Mouse (Mus musculus) kidney, postnatal 0 days (tissue): ENCODE results near the gene Dtd1. TPM values are rescaled to one million over a fixed set of nuclear protein-coding genes. Genes with fewer than 3 reads are reported as not detected.

Experiments used
- ATAC-seq: fragments of 200-750 bp; cut with Nextera tagmentation; replicated peaks from 2 replicates; pipeline ENCODE4 v1.8.0; 2017; ENCODE audit warnings: low read depth, moderate number of reproducible peaks, moderate TSS enrichment, moderate library complexity; ENCODE audit not compliant: low FRiP score
- DNase-seq: peaks from one replicate; pipeline ENCODE4 v3.0.0-alpha.2; 2016; ENCODE audit warnings: low spot score
- H3K27ac ChIP-seq: fragments of 300-500 bp; sonication (generic); 2 replicates; pipeline ENCODE4 v1.5.1; 2014; ENCODE audit warnings: mild to moderate bottlenecking
- H3K27me3 ChIP-seq: fragments of 300-500 bp; sonication (generic); 2 replicates; pipeline ENCODE4 v1.6.1; 2014; ENCODE audit warnings: low read length, mixed read lengths; ENCODE audit not compliant: insufficient read depth
- H3K36me3 ChIP-seq: fragments of 300-500 bp; sonication (generic); 2 replicates; pipeline ENCODE4 v1.6.1; 2014; ENCODE audit warnings: low read length, mixed read lengths; ENCODE audit not compliant: insufficient read depth
- H3K4me1 ChIP-seq: fragments of 300-500 bp; sonication (generic); replicated peaks from 2 replicates; pipeline ENCODE4 v1.6.1; 2014; ENCODE audit warnings: antibody characterized with exemption, low read length, mixed read lengths; ENCODE audit not compliant: insufficient read depth
- H3K4me2 ChIP-seq: fragments of 300-500 bp; sonication (generic); 2 replicates; pipeline ENCODE4 v1.6.1; 2014; ENCODE audit warnings: mild to moderate bottlenecking, low read length, moderate library complexity, mixed read lengths
- H3K4me3 ChIP-seq: fragments of 300-500 bp; sonication (generic); replicated peaks from 2 replicates; pipeline ENCODE4 v1.5.1; 2014; ENCODE audit warnings: low read depth, low read length
- H3K9ac ChIP-seq: fragments of 300-500 bp; sonication (generic); 2 replicates; pipeline ENCODE4 v1.6.1; 2014; ENCODE audit warnings: low read depth, low read length
- H3K9me3 ChIP-seq: fragments of 300-500 bp; sonication (generic); replicated peaks from 2 replicates; pipeline ENCODE4 v1.6.1; 2016; ENCODE audit warnings: low read length, inconsistent platforms, mixed read lengths
- CTCF ChIP-seq: IDR thresholded peaks from 2 replicates; pipeline ENCODE4 v1.5.1; 2016; ENCODE audit warnings: antibody characterized with exemption, low read depth, mild to moderate bottlenecking, moderate library complexity
- WGBS: fragments of 180-500 bp; shearing (Covaris S2); extraction: QIAGEN DNeasy Blood & Tissue Kit; methylation state at CpG from one replicate; pipeline ENCODE4 v1.1.7; 2014; 5-methylcytosine and 5-hydroxymethylcytosine counted together
- polyA plus RNA-seq: library from polyadenylated mRNA; unstranded; fragments of >200 nt; fragmentation: Nextera tagmentation; extraction: Ambion mirVana; gene quantifications from 2 replicates; pipeline ENCODE4 v1.2.1, GENCODE M21; 2015

Dtd1 gene
- polyA plus RNA-seq, 1 experiment from 2014 or later = 59.9 TPM

- Histone ChIP-seq H3K9me3 (no peaks in the 10 kb centered on the region), H3K9ac (no peak overlapping the region), H3K4me1 (no peaks in the 10 kb centered on the region), H3K4me2 (no peak overlapping the region), H3K36me3 (no peaks in the 10 kb centered on the region), H3K4me3 (no peak overlapping the region), H3K27ac (no peak overlapping the region), H3K27me3 (no peaks in the 10 kb centered on the region)
- DNase-seq = no peak
- TF ChIP-seq CTCF = no peak
- ATAC-seq = no peak
- 93% methylated on average over 5 of the region's 5 CpGs for WGBS
These were observed 165.5 kb downstream of the Dtd1 start for GRCm38 (mm10) chr2:144765219-144765618.

DNA sequence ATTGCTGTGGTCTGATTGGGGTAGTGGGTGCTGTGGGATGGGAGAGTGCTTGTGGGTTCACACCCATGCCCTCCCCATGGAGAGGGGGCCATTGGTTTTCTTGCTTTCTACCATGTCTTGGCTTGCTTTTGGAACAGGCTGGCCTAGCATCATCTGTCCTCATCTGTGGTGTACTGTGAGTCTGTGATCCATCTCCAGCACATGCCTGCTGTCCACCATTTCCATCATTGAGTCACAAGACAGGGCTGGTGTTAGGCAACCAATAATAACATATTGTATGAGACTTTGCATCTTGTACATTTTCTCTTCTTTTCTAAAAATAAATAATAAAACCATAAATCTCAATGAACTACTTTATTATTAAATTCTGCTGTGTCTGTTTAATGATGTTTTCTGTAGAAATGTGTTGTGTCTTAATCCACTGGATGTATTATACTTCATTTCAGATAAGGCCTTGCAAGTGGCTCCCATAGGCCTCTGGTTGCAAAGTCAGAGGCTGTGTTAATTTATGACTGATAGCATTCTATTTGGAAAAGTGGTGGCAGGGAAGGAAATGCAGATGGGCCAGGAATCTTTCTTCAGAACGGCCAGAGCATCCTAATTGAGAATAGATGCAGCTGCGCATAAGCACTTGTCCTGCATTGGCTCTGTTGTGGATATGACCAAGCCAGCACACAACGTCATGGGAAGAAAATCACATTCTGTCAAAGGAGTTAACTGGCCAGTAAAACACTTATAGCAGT, 168.8 kb downstream of the Dtd1 start:
- H3K4me2 ChIP-seq = no peak overlapping the region
- no peak overlapping the region for H3K27ac ChIP-seq
- no peaks in the 10 kb centered on the region for H3K27me3 ChIP-seq
- H3K9ac ChIP-seq = no peak overlapping the region
- no peak overlapping the region for H3K4me3 ChIP-seq
- TF ChIP-seq CTCF = no peak
- ATAC-seq = no peak
- 66% methylated on average over 3 of the region's 3 CpGs for WGBS
- no peaks in the 10 kb centered on the region for H3K36me3 ChIP-seq
- H3K4me1 ChIP-seq = no peaks in the 10 kb centered on the region
- H3K9me3 ChIP-seq = no peaks in the 10 kb centered on the region
- no peak for DNase-seq

- H3K36me3 ChIP-seq = no peaks in the 10 kb centered on the region
- no peak overlapping the region for H3K4me3 ChIP-seq
- no peaks in the 10 kb centered on the region for H3K4me1 ChIP-seq
- H3K9ac ChIP-seq = no peak overlapping the region
- DNase-seq (peak; percentile 33), ATAC-seq (no peak)
- H3K9me3 ChIP-seq = no peaks in the 10 kb centered on the region
- H3K4me2 ChIP-seq = no peak overlapping the region
- H3K27ac ChIP-seq = peak overlapping the region; percentile 54; the same call in 1 of the 2 replicates
- 77% methylated on average over 2 of the region's 2 CpGs for WGBS
- no peaks in the 10 kb centered on the region for H3K27me3 ChIP-seq
- TF ChIP-seq CTCF = no peak
These were observed 169.4 kb downstream of the Dtd1 start for GRCm38 (mm10) chr2:144769118-144769496.

DNA sequence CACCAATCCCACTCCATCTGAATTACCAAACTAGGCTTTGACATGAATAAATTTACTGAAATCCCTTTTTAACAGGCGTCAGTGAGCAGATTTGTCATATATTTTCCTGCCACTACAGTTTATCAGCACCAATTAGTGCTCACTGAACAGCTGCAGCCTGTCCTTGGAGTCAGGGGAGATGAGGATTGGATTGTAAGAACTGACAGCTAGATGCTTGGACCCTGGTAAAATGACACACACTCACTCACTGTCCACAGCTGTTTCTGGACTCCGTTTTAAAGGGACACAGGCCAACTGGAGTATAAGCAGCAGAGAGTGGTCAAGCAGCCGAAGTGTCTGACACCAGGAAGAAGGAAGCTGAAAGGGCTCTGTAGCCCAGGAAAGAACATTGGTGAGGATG, 169.9 kb downstream of the Dtd1 start:
- Histone ChIP-seq H3K27me3 (no peaks in the 10 kb centered on the region), H3K4me1 (no peaks in the 10 kb centered on the region), H3K9me3 (no peaks in the 10 kb centered on the region), H3K4me3 (no peak overlapping the region), H3K27ac (peak overlapping the region; percentile 54), H3K36me3 (no peaks in the 10 kb centered on the region), H3K4me2 (no peak overlapping the region), H3K9ac (no peak overlapping the region)
- WGBS = 34% methylated on average over 3 of the region's 3 CpGs
- no peak for ATAC-seq
- DNase-seq = peak; percentile 66
- TF ChIP-seq CTCF = no peak

GRCm38 (mm10) chr2:144770452-144770941, 170.8 kb downstream of the Dtd1 start:
- TF ChIP-seq CTCF = no peak
- H3K4me1 ChIP-seq = no peaks in the 10 kb centered on the region
- no peaks in the 10 kb centered on the region for H3K27me3 ChIP-seq
- no peak overlapping the region for H3K9ac ChIP-seq
- H3K9me3 ChIP-seq = no peaks in the 10 kb centered on the region
- H3K4me2 ChIP-seq = no peak overlapping the region
- no peak overlapping the region for H3K4me3 ChIP-seq
- H3K36me3 ChIP-seq = no peaks in the 10 kb centered on the region
- DNase-seq (no peak), ATAC-seq (no peak)
- WGBS = 89% methylated on average over 7 of the region's 7 CpGs
- no peak overlapping the region for H3K27ac ChIP-seq

GRCm38 (mm10) chr2:144771841-144772240, 172.1 kb downstream of the Dtd1 start:
- H3K27ac ChIP-seq = no peak overlapping the region
- no peak for TF ChIP-seq CTCF
- 92% methylated on average over 4 of the region's 4 CpGs for WGBS

More at GRCm38 (mm10) chr2:144771841-144772240, 172.1 kb downstream of the Dtd1 start:
- Histone ChIP-seq H3K9ac (no peak overlapping the region), H3K4me3 (no peak overlapping the region), H3K4me2 (no peak overlapping the region), H3K9me3 (no peaks in the 10 kb centered on the region), H3K36me3 (no peaks in the 10 kb centered on the region), H3K4me1 (no peaks in the 10 kb centered on the region), H3K27me3 (no peaks in the 10 kb centered on the region)
- ATAC-seq (no peak), DNase-seq (no peak)
